Mouse (Mus musculus): ENCODE measurements around the gene Naa38. TPM values are rescaled to one million over a fixed set of nuclear protein-coding genes. Genes with fewer than 3 reads are reported as not detected.
A peak's percentile ranks its signal among the peaks of the same experiment; 100 is the strongest.

The Naa38 gene
- polyA plus RNA-seq, 1 experiment from 2014 or later = 105 TPM

DNA sequence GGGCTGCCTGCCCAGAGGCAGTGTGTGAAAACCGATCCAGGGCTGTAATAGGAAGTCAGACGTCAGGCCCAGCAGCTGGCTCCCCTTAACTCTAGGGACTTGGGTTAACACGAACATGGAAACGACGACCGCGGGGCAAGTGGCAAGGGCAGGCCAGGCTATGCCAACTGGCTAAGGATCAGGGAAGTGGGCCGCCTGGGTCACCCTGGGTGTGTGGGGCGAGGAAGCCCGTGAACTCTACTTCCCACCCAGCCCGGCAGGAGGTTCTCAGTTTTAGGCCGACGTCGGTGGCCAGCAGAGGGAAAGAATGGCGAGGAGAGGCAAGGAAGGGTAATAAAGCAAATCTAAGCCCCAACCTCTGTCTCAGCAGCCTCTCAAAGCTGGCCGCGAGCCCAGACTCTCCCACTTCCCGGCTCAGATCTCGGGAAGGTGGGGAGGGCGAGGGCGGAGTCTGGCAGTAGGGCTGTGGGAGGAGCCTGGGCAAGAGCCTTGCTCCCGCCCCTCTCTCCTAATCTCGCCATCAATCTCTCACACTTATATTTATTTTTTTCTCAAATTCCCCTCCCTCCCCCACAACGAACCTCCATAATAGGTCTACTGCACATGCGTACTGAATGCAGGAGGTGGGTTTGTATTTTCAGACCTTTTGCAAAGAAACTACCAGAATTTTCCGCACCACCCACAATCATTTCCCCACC is 29.0 kb upstream of the Naa38 start:
- Histone ChIP-seq H3K36me3 (ENCODE audit: control insufficient read depth, insufficient read depth, low read length) (peaks cover 14% of the 10 kb centered on the region), H3K4me3 (ENCODE audit: low read depth, low read length) (peak overlapping the region; percentile 97), H3K27ac (ENCODE audit: low read depth, low read length) (peak overlapping the region; percentile 98), H3K4me1 (replicated peaks; ENCODE audit: control insufficient read depth, insufficient read depth, low read length) (peaks cover 33% of the 10 kb centered on the region), H3K9ac (ENCODE audit: low read length) (peak overlapping the region; percentile 99), H3K9me3 (ENCODE audit: control insufficient read depth, low read length) (no peaks in the 10 kb centered on the region), H3K27me3 (ENCODE audit: control insufficient read depth, insufficient read depth, low read length) (no peaks in the 10 kb centered on the region), H3K4me2 (ENCODE audit: low read depth, low read length, severe bottlenecking) (peak overlapping the region; percentile 92)
- DNase-seq (ENCODE audit: low spot score) (peak; percentile 96), ATAC-seq (replicated peaks; ENCODE audit: low FRiP score) (peak; percentile 86)
- under 1% methylated on average over 26 of the region's 26 CpGs for WGBS

DNA sequence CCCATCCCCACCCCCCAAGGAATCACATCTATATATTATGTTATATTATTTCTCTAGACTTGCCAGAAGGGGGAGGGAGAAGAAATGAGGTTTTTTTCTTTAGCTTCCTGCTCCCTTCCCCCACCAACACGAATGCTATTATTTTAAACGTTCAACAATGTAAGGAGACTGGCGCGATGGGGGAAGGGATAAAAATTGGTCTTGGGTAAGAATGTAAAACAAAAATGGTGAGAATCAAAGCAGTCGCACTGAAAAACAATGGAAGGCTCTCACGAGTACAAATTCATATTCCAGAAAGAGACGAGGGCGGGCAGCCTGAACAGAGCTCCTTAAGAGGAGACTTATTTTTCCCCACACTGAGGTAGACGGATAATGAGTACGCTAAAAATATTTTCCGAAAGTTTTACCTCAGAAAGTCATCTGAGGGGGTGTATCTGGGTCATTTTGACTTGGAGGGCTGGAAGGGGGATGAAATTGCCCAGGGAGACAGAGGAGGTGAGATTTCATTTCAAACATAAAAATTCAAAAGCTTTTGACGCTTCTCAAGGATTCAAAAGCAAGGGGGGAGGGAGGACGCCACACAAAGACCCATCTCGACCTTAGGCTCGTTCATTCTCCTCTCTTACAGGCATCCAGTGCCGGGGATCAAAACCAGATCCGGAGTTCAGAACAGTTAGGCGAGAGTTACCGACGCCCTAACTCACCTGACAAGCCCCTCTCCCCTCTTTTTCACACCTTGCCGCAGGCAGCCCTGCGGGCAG is 28.3 kb upstream of the Naa38 start:
- peak overlapping the region; percentile 98 for H3K27ac ChIP-seq (ENCODE audit: low read depth, low read length)
- H3K9me3 ChIP-seq (ENCODE audit: control insufficient read depth, low read length) = no peaks in the 10 kb centered on the region
- no peaks in the 10 kb centered on the region for H3K27me3 ChIP-seq (ENCODE audit: control insufficient read depth, insufficient read depth, low read length)
- WGBS = under 1% methylated on average over 22 of the region's 22 CpGs
- peaks cover 38% of the 10 kb centered on the region for H3K4me1 ChIP-seq (replicated peaks; ENCODE audit: control insufficient read depth, insufficient read depth, low read length)
- H3K9ac ChIP-seq (ENCODE audit: low read length) = peak overlapping the region; percentile 99
- H3K4me3 ChIP-seq (ENCODE audit: low read depth, low read length) = peak overlapping the region; percentile 97
- ATAC-seq (replicated peaks; ENCODE audit: low FRiP score) = no peak
- H3K36me3 ChIP-seq (ENCODE audit: control insufficient read depth, insufficient read depth, low read length) = peaks cover 7% of the 10 kb centered on the region
- no peak for DNase-seq (ENCODE audit: low spot score)
- H3K4me2 ChIP-seq (ENCODE audit: low read depth, low read length, severe bottlenecking) = peak overlapping the region; percentile 92

DNA sequence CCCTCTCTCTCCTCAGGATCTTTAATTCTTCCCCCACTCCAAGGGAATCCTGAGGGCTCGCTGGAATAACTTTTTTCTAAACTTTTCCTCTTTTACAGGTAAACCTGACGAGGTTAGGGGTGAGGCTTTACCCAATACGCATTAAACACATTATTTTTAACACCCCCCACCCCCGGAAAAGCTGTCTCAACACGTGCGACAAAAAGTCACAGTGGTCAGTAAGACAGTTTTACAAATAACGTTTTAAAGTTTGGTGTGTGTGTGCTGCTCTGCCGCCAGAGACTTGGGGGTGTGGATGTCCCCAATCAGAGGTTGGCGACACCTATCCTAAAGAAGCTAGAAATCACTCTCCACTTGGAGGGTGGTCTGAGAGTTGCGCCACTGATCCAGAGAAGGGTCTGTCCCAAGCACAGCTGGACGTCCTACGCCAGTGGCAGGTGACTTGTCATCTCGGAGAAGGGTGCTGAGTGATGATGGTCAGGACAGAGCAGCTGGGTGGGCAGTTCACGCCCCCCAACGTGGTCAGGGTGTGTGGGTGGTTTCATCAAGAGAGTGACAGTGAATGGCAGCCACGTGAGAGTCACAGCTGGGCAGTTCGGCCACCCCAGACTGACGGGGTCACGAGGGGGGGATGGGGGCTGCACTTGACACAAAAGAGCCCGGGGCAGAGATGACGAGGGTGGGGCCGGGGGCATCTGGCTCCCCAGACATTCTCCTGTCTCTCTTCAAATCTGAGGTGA is 27.5 kb upstream of the Naa38 start:
- H3K4me3 ChIP-seq (ENCODE audit: low read depth, low read length) = peak overlapping the region; percentile 97
- DNase-seq (ENCODE audit: low spot score) (peak; percentile 81), ATAC-seq (replicated peaks; ENCODE audit: low FRiP score) (0 out of 2 replicates have a peak, but pooled peaks have one; percentile 26)
- H3K4me1 ChIP-seq (replicated peaks; ENCODE audit: control insufficient read depth, insufficient read depth, low read length) = peaks cover 42% of the 10 kb centered on the region
- peak overlapping the region; percentile 98 for H3K27ac ChIP-seq (ENCODE audit: low read depth, low read length)
- WGBS = under 1% methylated on average over 22 of the region's 22 CpGs
- H3K9ac ChIP-seq (ENCODE audit: low read length) = peak overlapping the region; percentile 99
- H3K4me2 ChIP-seq (ENCODE audit: low read depth, low read length, severe bottlenecking) = peak overlapping the region; percentile 92
- H3K9me3 ChIP-seq (ENCODE audit: control insufficient read depth, low read length) = no peaks in the 10 kb centered on the region
- peaks cover 7% of the 10 kb centered on the region for H3K36me3 ChIP-seq (ENCODE audit: control insufficient read depth, insufficient read depth, low read length)
- H3K27me3 ChIP-seq (ENCODE audit: control insufficient read depth, insufficient read depth, low read length) = no peaks in the 10 kb centered on the region

DNA sequence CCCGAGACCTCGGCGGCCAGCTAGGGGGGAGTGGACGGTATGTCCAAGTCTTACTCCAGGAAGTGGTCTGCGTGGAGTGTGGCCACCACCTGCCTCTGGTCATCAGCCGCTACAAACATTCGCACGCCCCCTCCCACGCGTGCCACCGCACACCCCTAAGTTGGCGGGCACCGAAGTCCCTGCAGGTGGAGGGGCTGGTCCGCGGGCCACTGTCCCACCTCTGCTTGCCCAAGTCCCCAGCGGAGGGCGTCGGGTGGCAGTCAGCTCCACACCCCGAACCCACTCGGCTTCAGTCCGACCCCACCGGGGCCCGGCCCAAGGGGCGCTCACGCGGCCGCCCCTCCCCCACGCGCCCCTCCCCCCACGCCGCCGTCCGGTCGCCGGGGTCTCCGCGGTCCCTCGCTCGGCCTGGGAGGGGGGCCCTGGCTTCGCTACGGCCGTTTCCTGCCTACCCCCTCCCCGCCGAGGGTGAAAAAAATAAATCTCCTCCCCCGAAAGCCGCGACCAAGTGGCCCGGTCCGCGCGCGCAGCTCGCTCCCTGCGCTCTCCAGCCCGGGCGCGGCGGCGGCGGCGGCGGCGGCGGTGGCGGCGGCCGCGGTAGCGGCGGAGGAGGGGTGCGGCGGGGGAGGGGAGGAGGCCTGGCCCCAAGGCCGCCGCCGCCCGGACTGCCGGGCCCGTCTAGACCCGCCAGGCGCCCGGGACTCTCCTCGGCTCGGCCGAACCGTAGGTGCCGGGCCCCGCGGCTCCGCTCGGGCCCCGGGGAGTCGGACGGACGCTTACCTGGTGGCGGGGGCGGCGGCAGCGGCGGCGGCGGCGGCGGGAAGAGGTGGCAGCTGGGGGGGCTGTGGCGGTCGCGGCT is 26.7 kb upstream of the Naa38 start:
- H3K9me3 ChIP-seq (ENCODE audit: control insufficient read depth, low read length) = no peaks in the 10 kb centered on the region
- peak overlapping the region; percentile 97 for H3K4me3 ChIP-seq (ENCODE audit: low read depth, low read length)
- ATAC-seq (replicated peaks; ENCODE audit: low FRiP score) = peak; percentile 44
- under 1% methylated on average over 66 of the region's 106 CpGs for WGBS
- H3K36me3 ChIP-seq (ENCODE audit: control insufficient read depth, insufficient read depth, low read length) = no peaks in the 10 kb centered on the region; the same call in none of the 2 replicates
- H3K27me3 ChIP-seq (ENCODE audit: control insufficient read depth, insufficient read depth, low read length) = no peaks in the 10 kb centered on the region
- H3K9ac ChIP-seq (ENCODE audit: low read length) = peak overlapping the region; percentile 99
- H3K27ac ChIP-seq (ENCODE audit: low read depth, low read length) = peak overlapping the region; percentile 98
- peak; percentile 83 for DNase-seq (ENCODE audit: low spot score)
- peaks cover 42% of the 10 kb centered on the region for H3K4me1 ChIP-seq (replicated peaks; ENCODE audit: control insufficient read depth, insufficient read depth, low read length)
- H3K4me2 ChIP-seq (ENCODE audit: low read depth, low read length, severe bottlenecking) = peak overlapping the region; percentile 92

DNA sequence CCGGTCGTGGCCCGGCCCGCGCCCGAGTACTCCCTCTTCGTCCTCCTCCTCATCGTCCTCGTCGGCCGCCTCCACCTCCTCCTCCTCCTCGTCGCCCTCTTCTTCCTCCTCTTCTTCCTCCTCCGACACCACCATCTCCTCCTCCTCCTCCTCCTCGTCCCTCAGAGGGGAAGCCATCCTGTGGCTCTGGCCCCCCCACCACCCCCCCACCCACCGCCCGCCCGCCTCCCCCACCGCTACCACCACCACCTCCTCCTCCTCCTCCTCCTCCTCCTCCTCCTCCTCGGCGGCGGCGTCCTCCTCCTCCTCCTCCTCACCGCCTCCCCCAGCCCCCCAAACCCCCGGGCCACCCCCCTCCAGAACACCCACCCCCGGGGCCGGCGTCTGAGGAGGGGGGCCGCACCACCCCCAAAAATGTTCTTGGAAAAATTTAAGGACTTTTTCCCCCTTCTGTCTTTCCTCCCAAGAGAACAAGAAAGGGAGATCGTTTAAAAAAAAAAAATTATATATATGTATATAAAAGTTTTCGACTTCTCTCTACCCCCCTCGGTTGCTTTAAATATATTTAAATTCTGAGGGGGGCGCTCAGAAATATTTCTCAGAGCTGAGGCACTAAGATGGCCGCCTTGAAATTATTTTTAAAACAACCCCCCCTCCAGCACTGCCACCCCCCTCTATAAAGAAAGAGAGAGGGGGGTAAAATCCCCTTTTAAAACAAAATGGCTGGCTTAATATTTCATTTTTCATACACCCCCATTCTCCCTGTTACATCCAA is 25.9 kb upstream of the Naa38 start, which contains the start of gene Chd3:
TSS of gene Chd3 (minus strand) at position 192 of the 775 bp plus-strand sequence.
- no peaks in the 10 kb centered on the region for H3K9me3 ChIP-seq (ENCODE audit: control insufficient read depth, low read length)
- peak within 1 kb of the TSS; percentile 97 for H3K4me3 ChIP-seq (ENCODE audit: low read depth, low read length)
- WGBS = 3% methylated on average over 13 of the region's 34 CpGs
- no peak for DNase-seq (ENCODE audit: low spot score)
- peak within 1 kb of the TSS; percentile 99 for H3K9ac ChIP-seq (ENCODE audit: low read length)
- ATAC-seq (replicated peaks; ENCODE audit: low FRiP score) = no peak
- H3K27ac ChIP-seq (ENCODE audit: low read depth, low read length) = peak within 1 kb of the TSS; percentile 98
- no peaks in the 10 kb centered on the region for H3K27me3 ChIP-seq (ENCODE audit: control insufficient read depth, insufficient read depth, low read length)
- H3K36me3 ChIP-seq (ENCODE audit: control insufficient read depth, insufficient read depth, low read length) = no peaks in the 10 kb centered on the region; the same call in 1 of the 2 replicates
- H3K4me2 ChIP-seq (ENCODE audit: low read depth, low read length, severe bottlenecking) = peak within 1 kb of the TSS; percentile 92
- peaks cover 40% of the 10 kb centered on the region for H3K4me1 ChIP-seq (replicated peaks; ENCODE audit: control insufficient read depth, insufficient read depth, low read length)

DNA sequence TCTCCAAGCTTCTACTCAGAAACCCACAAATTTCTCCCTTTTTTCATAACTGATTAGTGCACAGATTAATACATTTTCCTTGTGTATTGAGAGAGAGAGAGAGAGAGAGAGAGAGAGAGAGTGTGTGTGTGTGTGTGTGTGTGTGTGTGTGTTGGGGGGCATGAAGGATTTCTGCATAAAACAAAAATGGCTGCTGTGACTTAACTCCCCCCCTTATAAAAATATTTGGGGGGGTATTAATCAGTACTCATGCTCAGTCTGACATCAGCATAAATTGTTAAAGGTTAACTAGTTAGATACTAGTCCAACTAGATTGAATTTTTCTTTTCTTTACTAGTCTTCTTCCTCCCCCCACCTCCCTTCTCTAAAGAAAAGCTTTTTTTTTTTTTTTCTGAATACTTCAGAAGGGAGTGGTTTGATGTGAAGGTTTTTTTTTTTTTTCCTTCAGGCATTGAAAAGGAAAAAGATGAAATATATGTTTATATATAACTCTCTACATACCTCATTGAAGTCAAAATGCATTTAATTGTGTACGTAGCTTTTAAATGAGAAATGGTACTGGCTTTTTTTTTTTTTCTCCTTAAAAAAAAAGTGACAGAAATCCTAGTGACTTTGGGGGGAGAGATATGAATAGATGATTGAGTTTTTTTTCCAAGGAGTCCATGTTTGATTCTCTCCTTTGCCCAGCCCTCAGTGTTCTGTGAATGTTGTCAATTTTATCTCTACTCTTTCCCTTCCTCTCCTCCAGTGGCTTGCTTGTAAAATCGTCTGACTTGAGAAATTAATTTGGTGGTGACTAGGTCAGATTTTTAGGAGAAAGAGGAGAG is 25.1 kb upstream of the Naa38 start:
- WGBS = 32% methylated on average over 2 of the region's 2 CpGs

DNA sequence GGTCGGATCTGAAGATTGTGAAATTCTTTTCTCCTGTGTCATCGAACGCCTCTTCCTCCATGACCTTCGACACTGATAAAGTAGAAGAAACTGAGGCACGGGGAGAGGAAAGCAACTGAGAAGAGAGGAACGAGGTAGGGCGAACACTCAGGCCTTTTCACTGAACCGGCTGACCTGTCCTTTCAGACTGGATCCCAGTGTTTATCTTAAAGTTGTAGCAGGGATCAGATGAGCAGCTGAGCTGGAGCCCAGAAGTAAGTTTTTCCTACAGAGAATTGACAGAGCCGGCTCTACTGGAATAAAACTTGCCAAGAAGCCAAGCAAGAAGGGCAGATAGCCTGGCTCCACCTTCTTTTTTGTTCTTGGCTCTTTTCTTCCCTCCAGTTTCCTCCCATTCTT is 24.5 kb upstream of the Naa38 start:
- Histone ChIP-seq H3K27ac (ENCODE audit: low read depth, low read length) (peak overlapping the region; percentile 70), H3K4me2 (ENCODE audit: low read depth, low read length, severe bottlenecking) (peak overlapping the region; percentile 13; the same call in 1 of the 2 replicates), H3K9ac (ENCODE audit: low read length) (peak overlapping the region; percentile 42), H3K27me3 (ENCODE audit: control insufficient read depth, insufficient read depth, low read length) (no peaks in the 10 kb centered on the region), H3K4me3 (ENCODE audit: low read depth, low read length) (no peak overlapping the region; the same call in 1 of the 2 replicates), H3K9me3 (ENCODE audit: control insufficient read depth, low read length) (no peaks in the 10 kb centered on the region), H3K4me1 (replicated peaks; ENCODE audit: control insufficient read depth, insufficient read depth, low read length) (peaks cover 27% of the 10 kb centered on the region), H3K36me3 (ENCODE audit: control insufficient read depth, insufficient read depth, low read length) (no peaks in the 10 kb centered on the region; the same call in 1 of the 2 replicates)
- no peak for DNase-seq (ENCODE audit: low spot score)
- ATAC-seq (replicated peaks; ENCODE audit: low FRiP score) = no peak
- 12% methylated on average over 9 of the region's 9 CpGs for WGBS

More for the DNA sequence above, 25.1 kb upstream of the Naa38 start:
- no peak for ATAC-seq (replicated peaks; ENCODE audit: low FRiP score)
- DNase-seq (ENCODE audit: low spot score) = no peak
- Histone ChIP-seq H3K36me3 (ENCODE audit: control insufficient read depth, insufficient read depth, low read length) (no peaks in the 10 kb centered on the region; the same call in 1 of the 2 replicates), H3K9ac (ENCODE audit: low read length) (peak overlapping the region; percentile 99), H3K4me1 (replicated peaks; ENCODE audit: control insufficient read depth, insufficient read depth, low read length) (peaks cover 33% of the 10 kb centered on the region), H3K27ac (ENCODE audit: low read depth, low read length) (peak overlapping the region; percentile 98), H3K4me2 (ENCODE audit: low read depth, low read length, severe bottlenecking) (peak overlapping the region; percentile 92), H3K4me3 (ENCODE audit: low read depth, low read length) (peak overlapping the region; percentile 97), H3K9me3 (ENCODE audit: control insufficient read depth, low read length) (no peaks in the 10 kb centered on the region), H3K27me3 (ENCODE audit: control insufficient read depth, insufficient read depth, low read length) (no peaks in the 10 kb centered on the region)
